Mouse (Mus musculus) CH12.LX (cell line): ENCODE measurements around the gene Slc25a12. TPM values are rescaled to one million over a fixed set of nuclear protein-coding genes. Genes with fewer than 3 reads are reported as not detected.

ENCODE experiments used
- DNase-seq: peaks from one replicate; pipeline ENCODE4 v3.0.0-alpha.2; 2013; ENCODE audit errors: extremely low read depth
- H3K27ac ChIP-seq: 2 replicates; pipeline ENCODE4 v1.5.1; 2012; ENCODE audit warnings: low read depth, mild to moderate bottlenecking, control low read depth, moderate library complexity; ENCODE audit not compliant: insufficient read depth
- H3K27me3 ChIP-seq: replicated peaks from 2 replicates; pipeline ENCODE3; 2012; ENCODE audit warnings: inconsistent platforms
- H3K36me3 ChIP-seq, 2 experiments: replicated peaks in 1 of 2; 2 replicates each; pipeline versions ENCODE3 to v1.6.1; 2012; ENCODE audit warnings: inconsistent platforms in 1 of 2, low read length in 1 of 2, mild to moderate bottlenecking in 1 of 2, mixed read lengths in 1 of 2, moderate library complexity in 1 of 2; ENCODE audit not compliant: control insufficient read depth in 1 of 2, insufficient read depth in 1 of 2
- H3K4me1 ChIP-seq, 2 experiments: 2 replicates each; pipeline ENCODE4 v1.6.1; 2012; ENCODE audit warnings: inconsistent platforms in 1 of 2, moderate library complexity in 1 of 2; ENCODE audit not compliant: insufficient read depth in 2 of 2, control insufficient read depth in 1 of 2
- H3K4me2 ChIP-seq: 2 replicates; pipeline ENCODE4 v1.6.1; 2012; ENCODE audit warnings: low read depth, mild to moderate bottlenecking, control low read depth; ENCODE audit not compliant: poor library complexity, insufficient read depth, severe bottlenecking
- H3K4me3 ChIP-seq, 3 experiments: fragments of 150-350 bp in 1 of 3; sonication (generic) in 1 of 3; replicated peaks in 1 of 3; 2 replicates each; pipeline versions ENCODE3 to v1.5.1; 2011 to 2012; ENCODE audit warnings: low read depth in 2 of 3, low read length in 2 of 3, mild to moderate bottlenecking in 2 of 3, moderate library complexity in 2 of 3, control low read depth in 1 of 3, improper control_type of control experiment in 1 of 3, inconsistent platforms in 1 of 3, mixed read lengths in 1 of 3; ENCODE audit not compliant: poor library complexity in 1 of 3
- H3K79me2 ChIP-seq: replicated peaks from 2 replicates; pipeline ENCODE4 v1.6.1; 2012; ENCODE audit warnings: mild to moderate bottlenecking, moderate library complexity; ENCODE audit not compliant: control insufficient read depth, poor library complexity, insufficient read depth, severe bottlenecking; ENCODE audit errors: extremely low read depth
- H3K9ac ChIP-seq: 2 replicates; pipeline ENCODE4 v1.6.1; 2012; ENCODE audit warnings: low read depth, mild to moderate bottlenecking, control low read depth, moderate library complexity; ENCODE audit not compliant: insufficient read depth
- H3K9me3 ChIP-seq: replicated peaks from 2 replicates; pipeline ENCODE3; 2012; ENCODE audit warnings: low read length, inconsistent platforms, mixed read lengths
- BHLHE40 ChIP-seq: IDR thresholded peaks from 2 replicates; pipeline ENCODE4 v1.6.1; 2011; ENCODE audit warnings: mild to moderate bottlenecking, low read depth, low read length, improper control_type of control experiment
- CTCF ChIP-seq, 2 experiments: IDR thresholded peaks in 1 of 2; conservative IDR thresholded peaks in 1 of 2; 2 replicates each; pipeline ENCODE4 v1.5.1; 2011 to 2012; ENCODE audit warnings: low read depth in 2 of 2, low read length in 2 of 2, improper control_type of control experiment in 1 of 2, inconsistent platforms in 1 of 2, mild to moderate bottlenecking in 1 of 2, moderate library complexity in 1 of 2
- ELF1 ChIP-seq: IDR thresholded peaks from 2 replicates; pipeline ENCODE4 v1.6.1; 2014; ENCODE audit warnings: low read depth, mild to moderate bottlenecking, inconsistent platforms, low read length, improper control_type of control experiment
- EP300 ChIP-seq: IDR thresholded peaks from 2 replicates; pipeline ENCODE4 v1.6.1; 2011; ENCODE audit warnings: low read length, improper control_type of control experiment
- HCFC1 ChIP-seq: IDR thresholded peaks from 2 replicates; pipeline ENCODE4 v1.6.1; 2012; ENCODE audit warnings: low read depth, mild to moderate bottlenecking, inconsistent platforms, low read length, improper control_type of control experiment
- IRF4 ChIP-seq: IDR thresholded peaks from 2 replicates; pipeline ENCODE4 v1.6.1; 2014; ENCODE audit warnings: low read depth, mild to moderate bottlenecking, inconsistent platforms, low read length, improper control_type of control experiment
- JUND ChIP-seq: conservative IDR thresholded peaks from 2 replicates; pipeline ENCODE4 v1.6.1; 2011; ENCODE audit warnings: low read depth, low read length, improper control_type of control experiment
- MAFK ChIP-seq: IDR thresholded peaks from 2 replicates; pipeline ENCODE4 v1.6.1; 2011; ENCODE audit warnings: low read length, improper control_type of control experiment; ENCODE audit not compliant: insufficient replicate concordance
- MXI1 ChIP-seq: IDR thresholded peaks from 2 replicates; pipeline ENCODE4 v1.6.1; 2011; ENCODE audit warnings: mild to moderate bottlenecking, low read depth, low read length, improper control_type of control experiment
- MYC ChIP-seq: IDR thresholded peaks from 2 replicates; pipeline ENCODE4 v1.6.1; 2011; ENCODE audit warnings: low read depth, mild to moderate bottlenecking, improper control_type of control experiment, low read length
- NRF1 ChIP-seq: IDR thresholded peaks from 2 replicates; pipeline ENCODE4 v1.6.1; 2014; ENCODE audit warnings: low read depth, mild to moderate bottlenecking, inconsistent platforms, low read length, improper control_type of control experiment, moderate library complexity
- PAX5 ChIP-seq: IDR thresholded peaks from 2 replicates; pipeline ENCODE4 v1.6.1; 2012; ENCODE audit warnings: low read length, inconsistent platforms, mixed read lengths
- POLR2A ChIP-seq: IDR thresholded peaks from 2 replicates; pipeline ENCODE4 v1.6.1; 2011; ENCODE audit warnings: low read depth, mild to moderate bottlenecking, improper control_type of control experiment, low read length
- RAD21 ChIP-seq: IDR thresholded peaks from 2 replicates; pipeline ENCODE4 v1.6.1; 2011; ENCODE audit warnings: low read depth, mild to moderate bottlenecking, low read length, improper control_type of control experiment, moderate library complexity
- RCOR1 ChIP-seq: conservative IDR thresholded peaks from 2 replicates; pipeline ENCODE4 v1.6.1; 2012; ENCODE audit warnings: low read depth, mild to moderate bottlenecking, inconsistent platforms, low read length, improper control_type of control experiment
- SIN3A ChIP-seq: IDR thresholded peaks from 2 replicates; pipeline ENCODE4 v1.6.1; 2012; ENCODE audit warnings: low read length, improper control_type of control experiment, inconsistent platforms
- SMC3 ChIP-seq: IDR thresholded peaks from 2 replicates; pipeline ENCODE4 v1.6.1; 2011; ENCODE audit warnings: low read depth, low read length, improper control_type of control experiment
- TBP ChIP-seq: conservative IDR thresholded peaks from 2 replicates; pipeline ENCODE4 v1.6.1; 2011; ENCODE audit warnings: low read depth, low read length, improper control_type of control experiment
- TCF12 ChIP-seq: IDR thresholded peaks from 2 replicates; pipeline ENCODE4 v1.6.1; 2014; ENCODE audit warnings: low read depth, mild to moderate bottlenecking, inconsistent platforms, low read length, improper control_type of control experiment
- ZC3H11A ChIP-seq: IDR thresholded peaks from 2 replicates; pipeline ENCODE4 v1.6.1; 2012; ENCODE audit warnings: low read depth, mild to moderate bottlenecking, inconsistent platforms, low read length, improper control_type of control experiment
- ZNF384 ChIP-seq: IDR thresholded peaks from 2 replicates; pipeline ENCODE4 v1.6.1; 2012; ENCODE audit warnings: low read depth, low read length, improper control_type of control experiment, inconsistent platforms
- dilution Hi-C: fragments of 300-500 bp; cut with MboI; formaldehyde crosslinking; loops from 2 replicates; pipeline ENCODE4 v1.14.3; 2020; ENCODE audit warnings: low sequenced_read_pairs; ENCODE audit not compliant: extremely low pct_unique_long_range_greater_than_20kb, extremely low pct_ligation_motif_present
- in situ Hi-C: fragments of 300-500 bp; cut with MboI; formaldehyde crosslinking; loops from 3 replicates; pipeline ENCODE4 v1.14.3; 2019; ENCODE audit warnings: low sequenced_read_pairs, low pct_ligation_motif_present, low pct_unique_long_range_greater_than_20kb, mixed read lengths
- polyA plus RNA-seq: library from polyadenylated mRNA; unstranded; fragments of >175 nt; gene quantifications from 2 replicates; pipeline ENCODE4 v1.2.1, GENCODE M21; 2012; ENCODE audit warnings: low read depth; ENCODE audit not compliant: insufficient read length
- total RNA-seq, 2 experiments: library from RNA; depleted of rRNA; stranded (reverse); fragments of 300-350 nt in 1 of 2; fragments of >200 nt in 1 of 2; gene quantifications; 2 replicates each; pipeline ENCODE4 v1.2.3; 2012 to 2014

Slc25a12 gene
- total and polyA plus RNA-seq, 3 experiments = 97.1 to 211 (median 123) TPM

GRCm38 (mm10) chr2:71316116-71316789, 51.3 kb downstream of the Slc25a12 start:
- dilution Hi-C loops (no loop called here), in situ Hi-C loops (no loop called here)
- Histone ChIP-seq H3K4me1 (peaks cover 4 to 18% of the 10 kb centered on the region in 2 experiments; a peak in 2 of 4 replicates), H3K9ac (no peak overlapping the region), H3K79me2 (no peaks in the 10 kb centered on the region), H3K27ac (no peak overlapping the region), H3K4me3 (no peak overlapping the region), H3K36me3 (peaks cover 64 to 81% of the 10 kb centered on the region in 2 experiments), H3K4me2 (no peak overlapping the region), H3K27me3 (no peaks in the 10 kb centered on the region), H3K9me3 (peaks cover 5% of the 10 kb centered on the region)
- TF ChIP-seq IRF4 (no peak), TBP (no peak), POLR2A (no peak), SIN3A (no peak), HCFC1 (no peak), ZC3H11A (no peak), CTCF (conservative IDR thresholded peaks at IDR 0.05 in 1 of 2, IDR thresholded peaks at IDR 0.05 in 1 of 2; ENCODE audit: low read depth in 2 of 2, low read length in 2 of 2) (no peak), BHLHE40 (no peak)
- DNase-seq = no peak

DNA sequence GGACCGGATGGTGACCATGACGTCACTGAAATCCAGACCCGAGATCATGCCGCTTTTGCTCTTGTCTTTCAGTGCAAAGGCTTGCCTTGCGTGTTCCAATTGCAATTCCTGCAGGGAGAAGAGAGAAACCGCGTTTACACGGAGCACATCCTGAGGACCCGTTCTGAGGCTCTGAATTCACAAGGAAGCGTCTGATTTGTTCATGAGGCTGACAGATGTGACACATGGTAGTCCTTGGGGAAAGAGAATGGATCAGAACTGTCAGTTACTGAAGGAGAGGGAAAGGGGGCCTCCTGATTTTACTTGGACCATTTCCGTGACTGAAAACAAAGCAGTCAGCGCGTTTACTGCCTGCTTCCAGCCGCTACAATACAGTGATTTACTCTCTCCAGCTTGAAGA, 52.5 kb downstream of the Slc25a12 start:
- TF ChIP-seq HCFC1 = no peak
- TF ChIP-seq EP300 = no peak
- no peak for TF ChIP-seq ZC3H11A
- TF ChIP-seq SMC3 = no peak
- TF ChIP-seq POLR2A = no peak
- no peak for TF ChIP-seq MXI1
- TF ChIP-seq JUND = no peak
- TF ChIP-seq PAX5 = no peak
- TF ChIP-seq ELF1 = no peak
- TF ChIP-seq RAD21 = no peak
- no peak for TF ChIP-seq MAFK
- TF ChIP-seq MYC = no peak
- no peak for TF ChIP-seq RCOR1
- TF ChIP-seq CTCF (conservative IDR thresholded peaks at IDR 0.05 in 1 of 2, IDR thresholded peaks at IDR 0.05 in 1 of 2; ENCODE audit: low read depth in 2 of 2, low read length in 2 of 2) = no peak
- no peak for TF ChIP-seq ZNF384
- TF ChIP-seq TBP = no peak
- TF ChIP-seq TCF12 = no peak
- no peak for TF ChIP-seq NRF1
- H3K79me2 ChIP-seq = no peaks in the 10 kb centered on the region
- no peak overlapping the region for H3K4me2 ChIP-seq
- in situ Hi-C loops (no loop called here), dilution Hi-C loops (no loop called here)
- H3K4me3 ChIP-seq = no peak overlapping the region
- DNase-seq = no peak
- no peak overlapping the region for H3K27ac ChIP-seq
- peaks cover 69 to 83% of the 10 kb centered on the region in 2 experiments for H3K36me3 ChIP-seq
- H3K9ac ChIP-seq = no peak overlapping the region
- H3K9me3 ChIP-seq = peaks cover 5% of the 10 kb centered on the region
- no peaks in the 10 kb centered on the region for H3K27me3 ChIP-seq
- peaks cover 4 to 27% of the 10 kb centered on the region in 2 experiments; a peak in 2 of 4 replicates for H3K4me1 ChIP-seq
